Mouse (Mus musculus) B cell, adult 2 months (primary cell): ENCODE measurements at regions not wholly inside any gene's neighbourhood (a gene's known extent, or its start where the extent isn't known, plus 50 kb on each side); places are given as distances from the start of the nearest gene placed in this dataset.

Source experiments
- DNase-seq, 2 experiments: peaks; one replicate each; pipeline ENCODE4 v3.0.0; 2022

GRCm38 (mm10) chr13:119378404-119379037 is 49.9 kb upstream of the Paip1 start:
- peak; percentile 84 for DNase-seq
